Mouse (Mus musculus): ENCODE measurements around the gene Hap1.
"Not testable (repeated sequence)": the region's sequence is repeated elsewhere in the genome, so short reads cannot be mapped to it uniquely, and the experiment has no call there.

Hap1 gene

GRCm38 (mm10) chr11:100355151-100355951 lies 577 bp downstream of the Hap1 start:
- DNase-seq (ENCODE audit: low spot score): peak; percentile 35

- peak; percentile 69 for DNase-seq (ENCODE audit: low spot score)
These were observed 3.7 kb downstream of the Hap1 start for GRCm38 (mm10) chr11:100352076-100352857.

DNA sequence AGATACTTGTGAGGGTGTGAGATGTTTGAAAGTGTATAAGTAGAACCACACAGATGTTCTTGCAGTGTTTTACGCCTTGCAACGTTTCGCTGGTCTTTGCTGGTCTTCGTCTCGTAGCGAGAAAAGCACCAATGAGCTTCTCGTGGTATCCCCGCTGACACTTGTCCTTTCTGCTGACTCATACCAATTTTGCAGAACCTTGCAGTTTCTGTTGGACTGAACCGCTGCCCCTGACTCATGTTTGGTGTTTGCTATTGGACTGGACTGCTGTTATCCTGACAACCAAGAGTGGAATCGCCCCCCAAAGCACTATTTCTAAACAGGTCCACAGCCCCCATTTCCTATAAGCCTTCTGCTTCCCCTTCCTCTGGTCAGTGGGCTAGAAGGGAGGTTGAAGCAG lies 11.7 kb downstream of the Hap1 start:
- no peak for DNase-seq (ENCODE audit: low spot score)

DNA sequence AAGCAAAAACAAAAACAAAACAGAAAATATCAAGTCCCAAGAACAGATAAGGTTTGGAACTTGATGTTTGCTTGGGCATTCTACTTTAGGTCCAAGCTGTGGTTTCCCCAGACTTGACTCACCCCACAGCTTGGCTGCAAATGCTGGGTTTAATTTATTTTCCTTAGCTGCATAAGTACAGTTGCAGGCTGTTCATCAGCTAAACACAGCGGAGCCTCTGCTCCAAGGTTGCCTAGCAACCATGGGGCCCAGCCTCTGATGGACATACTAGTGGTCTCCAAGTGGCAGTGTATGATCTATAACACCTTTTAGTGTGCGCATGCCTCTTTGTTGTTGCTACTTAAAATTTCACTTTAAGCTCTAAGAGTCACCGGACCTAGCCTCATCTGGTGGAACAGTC lies 20.2 kb downstream of the Hap1 start:
- DNase-seq (ENCODE audit: low spot score): peak; percentile 58

DNA sequence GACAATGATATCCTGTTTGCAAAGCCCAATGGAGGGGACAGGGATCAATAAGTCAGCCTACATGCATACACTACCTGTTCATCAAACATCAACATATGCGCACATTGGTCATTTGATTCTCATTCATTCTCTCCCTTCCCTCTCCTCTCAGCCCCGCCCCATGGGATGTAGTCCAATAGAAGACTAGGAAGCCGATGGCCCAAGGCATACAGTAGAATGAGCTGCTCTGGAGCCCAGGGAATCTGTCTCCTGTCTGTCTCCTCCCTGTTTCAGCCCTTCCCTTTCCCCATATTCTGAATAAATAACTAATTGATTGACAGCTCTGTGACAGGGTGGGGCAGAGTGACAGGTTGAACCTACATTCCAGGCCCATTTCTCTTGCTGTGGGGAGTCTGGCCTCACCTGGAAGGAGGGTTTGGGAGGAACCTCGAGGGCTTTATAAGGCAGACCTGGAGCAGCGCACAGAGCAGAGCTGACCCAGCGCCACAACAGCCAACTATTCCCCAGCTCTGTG lies 21.9 kb downstream of the Hap1 start, which contains the start of gene Gast:
Gene Gast, plus strand, starts transcription at position 464 of the 514 bp plus-strand sequence.
- no peak for DNase-seq (ENCODE audit: low spot score)

- DNase-seq (ENCODE audit: low spot score): no peak
These were observed 23.0 kb downstream of the Hap1 start for GRCm38 (mm10) chr11:100332766-100333515.

GRCm38 (mm10) chr11:100330816-100331375 lies 25.0 kb downstream of the Hap1 start:
- peak; percentile 42 for DNase-seq (ENCODE audit: low spot score)

GRCm38 (mm10) chr11:100330235-100330634 lies 25.7 kb downstream of the Hap1 start:
- no peak for DNase-seq (ENCODE audit: low spot score)

DNA sequence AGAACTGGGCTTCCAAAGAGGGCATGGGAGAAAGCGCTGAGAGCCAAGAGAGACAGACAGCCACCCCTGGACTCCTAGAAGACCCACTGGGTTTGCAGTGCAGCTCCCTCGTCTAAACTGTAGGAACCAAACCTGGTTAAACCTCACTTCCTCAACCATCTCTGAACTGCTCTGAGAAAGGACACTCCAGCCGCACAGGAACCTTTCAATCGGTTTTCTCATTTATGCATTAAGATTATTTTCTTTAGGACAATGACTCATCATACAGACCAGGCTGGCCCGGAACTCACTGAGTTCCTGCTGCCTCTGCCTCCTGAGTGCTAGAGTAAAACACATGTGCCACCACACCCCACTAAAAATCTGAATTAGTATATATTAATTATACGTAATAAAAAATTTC lies 28.2 kb downstream of the Hap1 start:
- no peak for DNase-seq (ENCODE audit: low spot score)

DNA sequence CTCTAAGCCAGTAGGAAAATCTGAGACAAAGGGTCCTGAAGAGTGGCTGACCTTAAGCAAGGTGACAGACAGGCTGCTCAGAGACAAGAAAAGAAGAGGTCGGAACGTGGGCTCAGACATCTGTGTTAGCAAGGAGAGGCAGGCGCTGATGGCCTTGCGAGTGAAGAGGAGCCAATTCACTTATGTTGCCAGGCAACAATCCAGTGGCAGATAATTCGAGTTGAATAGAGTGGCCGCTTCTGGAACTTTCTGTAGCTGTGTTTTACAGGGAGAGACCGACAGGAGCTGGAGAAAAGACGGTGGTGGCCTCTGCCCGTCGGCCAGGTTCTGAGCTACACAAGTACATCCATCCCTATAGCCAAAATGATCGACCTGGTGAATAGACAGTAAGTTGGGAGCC lies 28.6 kb downstream of the Hap1 start:
- peak; percentile 20 for DNase-seq (ENCODE audit: low spot score)

GRCm38 (mm10) chr11:100325062-100325629 lies 30.8 kb downstream of the Hap1 start:
- no peak for DNase-seq (ENCODE audit: low spot score)

- DNase-seq (ENCODE audit: low spot score): peak; percentile 87
These were observed 32.4 kb downstream of the Hap1 start for GRCm38 (mm10) chr11:100323578-100323977.

DNA sequence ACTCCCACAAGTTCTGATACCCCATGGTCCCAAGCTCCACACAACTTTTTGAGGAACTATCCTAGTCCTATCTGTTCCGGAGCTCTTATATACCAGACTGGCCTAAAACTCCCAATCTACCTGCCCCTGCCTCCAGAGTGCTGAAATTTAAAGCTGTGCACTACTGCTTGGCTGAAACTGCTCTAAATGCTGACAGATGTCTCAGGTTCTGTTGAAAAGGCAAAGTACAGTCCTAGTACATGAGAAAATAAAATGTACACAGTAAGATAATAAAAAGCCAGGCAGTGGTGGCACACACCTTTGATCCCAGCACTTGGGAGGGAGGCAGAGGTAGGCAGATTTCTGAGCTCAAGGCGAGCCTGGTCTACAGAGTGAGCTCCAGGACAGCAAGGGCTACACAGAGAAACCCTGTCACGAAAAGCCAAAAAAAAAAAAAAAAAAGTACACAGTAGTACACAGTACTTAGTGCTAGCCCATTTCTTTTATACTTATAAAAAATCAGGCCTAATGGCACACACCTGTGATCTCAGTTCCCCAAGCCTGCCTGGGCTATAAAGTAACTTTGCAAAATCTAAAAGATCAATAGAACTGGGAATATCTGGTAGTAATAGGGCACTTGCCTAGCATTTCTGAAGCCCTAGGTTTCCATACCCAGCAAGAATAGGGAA lies 33.2 kb downstream of the Hap1 start:
- no peak for DNase-seq (ENCODE audit: low spot score)

DNA sequence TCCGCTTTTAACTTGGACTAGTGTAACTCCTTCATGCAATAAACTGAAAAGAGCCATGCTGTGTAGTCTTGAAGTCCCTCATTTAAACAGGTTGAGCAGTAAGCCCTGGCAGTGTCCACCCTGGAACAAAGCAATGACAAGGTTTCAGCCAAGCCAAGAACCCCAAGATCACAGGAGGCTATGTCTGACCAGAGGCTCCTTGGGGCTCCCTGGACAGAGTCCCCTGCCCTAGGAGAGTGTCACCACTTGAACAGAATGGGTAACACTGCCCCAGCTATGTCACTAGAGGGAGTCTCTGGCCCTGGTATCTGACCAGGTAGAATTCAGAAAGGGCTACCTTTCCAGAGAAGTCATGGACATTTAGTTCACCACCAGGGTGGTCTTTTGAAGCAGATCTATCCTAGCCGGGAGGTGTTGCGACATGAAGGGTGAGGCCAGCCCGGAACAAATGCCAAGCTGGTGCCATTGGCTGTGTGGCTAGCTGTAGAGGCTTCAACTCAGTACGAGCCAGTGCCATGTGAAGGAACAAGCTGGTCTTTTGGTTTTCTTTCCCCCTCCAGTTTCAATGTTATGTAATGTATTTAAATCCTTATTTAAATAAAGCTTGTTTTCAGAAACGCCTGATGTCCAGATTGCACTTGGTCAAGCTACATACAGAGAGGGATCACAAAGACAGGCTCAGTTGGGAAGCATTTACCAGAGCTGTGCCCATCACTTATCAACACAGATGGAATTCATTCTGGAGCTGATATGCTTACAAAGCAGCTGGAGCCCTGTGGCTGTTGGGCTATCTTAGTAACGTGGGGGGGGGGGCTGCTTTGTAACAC lies 34.2 kb downstream of the Hap1 start:
- DNase-seq (ENCODE audit: low spot score): not testable (repeated sequence)

DNA sequence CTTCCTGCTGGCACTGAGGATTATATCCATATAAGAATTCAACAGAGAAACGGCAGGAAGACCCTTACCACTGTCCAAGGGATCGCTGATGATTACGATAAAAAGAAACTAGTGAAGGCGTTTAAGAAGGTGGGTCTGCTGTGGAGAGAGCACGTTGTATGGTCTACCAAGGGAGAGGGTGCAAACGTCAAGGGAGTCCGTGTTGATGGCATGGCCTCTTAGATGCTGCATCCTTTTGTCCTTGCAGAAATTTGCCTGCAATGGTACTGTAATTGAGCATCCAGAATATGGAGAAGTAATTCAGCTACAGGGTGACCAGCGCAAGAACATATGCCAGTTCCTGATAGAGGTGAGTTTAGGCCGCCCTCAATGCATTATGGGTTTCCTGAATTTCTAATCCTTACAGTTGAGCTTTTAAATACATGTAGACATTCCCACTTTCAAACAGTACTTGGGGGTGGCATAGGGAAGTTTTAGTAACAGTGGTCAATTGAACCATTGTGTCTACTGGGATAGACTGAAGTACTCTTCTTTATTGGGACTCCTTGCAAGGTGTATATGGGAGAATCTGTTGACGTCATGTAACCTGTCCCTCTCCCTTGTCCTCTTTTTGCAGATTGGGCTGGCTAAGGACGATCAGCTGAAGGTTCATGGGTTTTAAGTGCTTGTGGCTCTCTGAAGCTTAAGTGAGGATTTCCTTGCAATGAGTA lies 35.1 kb downstream of the Hap1 start:
- DNase-seq (ENCODE audit: low spot score): not testable (repeated sequence)

DNA sequence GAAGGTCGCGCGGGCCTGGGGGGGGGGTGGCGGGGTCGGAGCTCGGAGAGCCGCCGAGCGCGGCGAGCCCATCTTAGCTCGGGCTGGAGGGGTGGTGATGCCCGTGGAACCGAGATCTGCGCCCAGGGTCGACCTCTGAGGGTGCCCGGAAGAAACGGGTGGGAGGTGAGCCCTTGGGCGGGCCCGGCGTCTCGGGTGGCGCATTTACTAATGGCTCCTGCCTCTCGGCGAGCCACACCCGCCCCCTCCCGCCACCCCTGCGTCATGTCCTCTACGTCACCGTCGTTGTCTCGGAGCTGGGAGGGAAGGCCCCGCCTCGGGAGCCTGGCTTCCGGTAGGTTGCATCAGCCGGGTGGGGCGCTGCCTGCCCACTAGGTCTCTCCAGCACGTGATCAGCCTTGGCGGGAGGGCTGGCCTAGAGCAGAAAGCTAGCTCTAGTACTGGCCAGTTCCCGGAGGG lies 35.7 kb downstream of the Hap1 start:
- DNase-seq (ENCODE audit: low spot score): peak; percentile 97

GRCm38 (mm10) chr11:100319492-100320171 lies 36.3 kb downstream of the Hap1 start, which contains the start of gene Eif1:
Eif1 (plus strand) TSS chr11:100319885.
- peak; percentile 100 for DNase-seq (ENCODE audit: low spot score)
